Mouse (Mus musculus) limb, embryonic 14.5 days (tissue): ENCODE results near the gene Tulp3. TPM values are rescaled to one million over a fixed set of nuclear protein-coding genes. Genes with fewer than 3 reads are reported as not detected.

Experiments
- ATAC-seq: fragments of 200-750 bp; cut with Nextera tagmentation; 2 replicates; pipeline ENCODE4 v1.8.0; 2017; ENCODE audit warnings: low read depth, moderate number of reproducible peaks, moderate TSS enrichment; ENCODE audit not compliant: low FRiP score
- DNase-seq: peaks from one replicate; pipeline ENCODE4 v3.0.0-alpha.2; 2015; ENCODE audit warnings: low spot score
- H3K27ac ChIP-seq: fragments of 300-500 bp; sonication (generic); replicated peaks from 2 replicates; pipeline ENCODE4 v1.5.1; 2014; ENCODE audit warnings: low read depth, mild to moderate bottlenecking, low read length, moderate library complexity, mixed read lengths
- H3K27me3 ChIP-seq: fragments of 300-500 bp; sonication (generic); 2 replicates; pipeline ENCODE4 v1.6.1; 2014; ENCODE audit warnings: low read length, mixed read lengths; ENCODE audit not compliant: control insufficient read depth, insufficient read depth
- H3K36me3 ChIP-seq: fragments of 300-500 bp; sonication (generic); 2 replicates; pipeline ENCODE4 v1.6.1; 2014; ENCODE audit warnings: mild to moderate bottlenecking, low read length, moderate library complexity, mixed read lengths; ENCODE audit not compliant: control insufficient read depth, insufficient read depth
- H3K4me1 ChIP-seq: fragments of 300-500 bp; sonication (generic); 2 replicates; pipeline ENCODE4 v1.6.1; 2014; ENCODE audit warnings: antibody characterized with exemption, low read length, mixed read lengths; ENCODE audit not compliant: control insufficient read depth, insufficient read depth
- H3K4me2 ChIP-seq: fragments of 300-500 bp; sonication (generic); replicated peaks from 2 replicates; pipeline ENCODE4 v1.6.1; 2014; ENCODE audit warnings: low read depth, mild to moderate bottlenecking, low read length, moderate library complexity; ENCODE audit not compliant: severe bottlenecking
- H3K4me3 ChIP-seq: fragments of 300-500 bp; sonication (generic); replicated peaks from 2 replicates; pipeline ENCODE4 v1.5.1; 2014; ENCODE audit warnings: low read length
- H3K9ac ChIP-seq: fragments of 300-500 bp; sonication (generic); 2 replicates; pipeline ENCODE4 v1.6.1; 2014; ENCODE audit warnings: mild to moderate bottlenecking, low read depth, low read length, moderate library complexity; ENCODE audit not compliant: severe bottlenecking
- H3K9me3 ChIP-seq: fragments of 300-500 bp; sonication (generic); 2 replicates; pipeline ENCODE4 v1.6.1; 2016; ENCODE audit warnings: low read length; ENCODE audit not compliant: control insufficient read depth
- POLR2A ChIP-seq: fragments of 200-500 bp; IDR thresholded peaks from 2 replicates; pipeline ENCODE4 v1.8.0; 2012; ENCODE audit warnings: inconsistent platforms, mild to moderate bottlenecking, moderate library complexity, borderline replicate concordance; ENCODE audit not compliant: insufficient read depth, insufficient read length; ENCODE audit errors: extremely low read depth
- WGBS: fragments of 180-500 bp; shearing (Covaris S2); extraction: QIAGEN DNeasy Blood & Tissue Kit; methylation state at CpG from one replicate; pipeline ENCODE4 v1.1.7; 2014; 5-methylcytosine and 5-hydroxymethylcytosine counted together
- polyA plus RNA-seq, 2 experiments: library from polyadenylated mRNA; depleted of rRNA in 1 of 2; stranded (reverse) in 1 of 2; unstranded in 1 of 2; fragments of >200 nt; fragmentation: Nextera tagmentation in 1 of 2; extraction: Ambion mirVana in 1 of 2; gene quantifications; 2 replicates each; pipeline versions ENCODE4 v1.2.1 to v1.2.3; 2012 to 2014

Tulp3 gene
- polyA plus RNA-seq, 2 experiments: 20.3 to 49.0 TPM

DNA sequence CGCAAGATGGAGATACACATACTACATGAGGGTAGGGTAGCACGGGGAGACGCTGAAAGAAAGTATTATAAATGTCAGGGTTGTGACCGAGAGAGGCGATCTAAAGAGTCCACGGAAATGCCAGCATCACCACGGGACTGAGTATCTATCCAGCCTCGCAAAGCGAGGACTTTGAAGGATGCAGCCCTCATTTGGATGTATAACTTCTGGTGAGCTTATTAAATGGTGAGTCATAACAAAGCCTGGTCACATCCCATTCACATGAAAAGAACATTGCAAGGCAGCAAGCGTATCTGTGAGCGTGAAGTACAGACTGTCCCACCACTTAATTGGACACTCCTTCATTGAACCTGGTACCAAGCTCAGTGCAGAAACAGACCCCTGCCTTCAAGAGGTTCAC, 54.2 kb downstream of the Tulp3 start:
- ATAC-seq: no peak
- H3K4me3 ChIP-seq: 0 out of 2 replicates have a peak overlapping the region, but pooled peaks have one; percentile 69
- H3K27me3 ChIP-seq: peaks cover 20% of the 10 kb centered on the region
- H3K27ac ChIP-seq: no peak overlapping the region
- H3K36me3 ChIP-seq: no peaks in the 10 kb centered on the region
- no peak for DNase-seq
- no peak for TF ChIP-seq POLR2A
- peaks cover 18% of the 10 kb centered on the region for H3K4me1 ChIP-seq
- H3K9ac ChIP-seq: no peak overlapping the region
- peak overlapping the region; percentile 99; the same call in 1 of the 2 replicates for H3K4me2 ChIP-seq
- no peaks in the 10 kb centered on the region for H3K9me3 ChIP-seq
- WGBS: 42% methylated on average over 11 of the region's 11 CpGs

DNA sequence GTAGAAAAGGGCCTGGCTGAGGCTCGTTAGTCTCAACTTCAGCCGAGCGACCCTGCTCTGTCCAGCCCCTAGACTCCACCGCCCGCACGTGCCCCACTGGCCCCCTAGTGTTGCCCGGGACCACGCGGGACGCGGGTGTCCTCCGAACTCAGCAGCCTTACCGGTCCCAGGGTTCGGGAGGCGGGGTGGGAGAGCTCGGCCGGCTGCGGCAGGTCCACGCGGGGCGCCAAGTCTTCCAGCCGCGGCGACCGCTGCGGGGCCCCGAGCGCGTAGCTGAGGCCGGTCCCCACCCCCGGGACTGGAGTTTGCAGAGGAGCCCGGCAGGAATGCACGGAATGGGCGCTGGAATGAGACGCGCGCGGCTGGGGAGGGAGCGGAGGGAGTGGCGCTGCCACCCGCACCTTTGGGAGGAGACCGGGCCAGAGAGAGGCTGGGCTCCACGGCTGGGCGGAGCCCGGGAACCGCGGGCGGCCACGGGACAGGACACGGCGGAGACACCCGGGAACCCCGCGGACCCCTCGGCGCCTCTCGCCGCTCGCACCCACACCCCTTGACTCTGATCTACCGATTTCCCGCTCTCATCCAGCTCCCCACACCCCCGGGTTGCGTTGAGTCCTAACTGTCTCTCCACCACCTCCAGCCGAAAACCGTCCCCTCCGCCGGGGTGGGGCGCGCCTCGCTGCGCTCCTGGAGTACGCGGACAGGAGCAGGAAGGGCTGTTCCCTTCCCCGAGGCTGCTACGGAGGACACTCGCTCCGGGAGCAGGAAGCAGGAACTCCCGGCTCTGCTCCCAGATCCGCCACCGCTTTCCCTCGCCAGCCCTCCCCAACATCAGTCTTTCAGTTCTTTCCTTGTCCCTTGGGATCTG, 55.3 kb downstream of the Tulp3 start, which contains the start of gene Tead4:
Tead4 (minus strand) TSS at position 690 of the 868 bp plus-strand sequence.
- Histone ChIP-seq H3K9me3 (no peaks in the 10 kb centered on the region), H3K27ac (no peak within 1 kb of the TSS), H3K4me3 (peak within 1 kb of the TSS; percentile 69), H3K27me3 (peaks cover 20% of the 10 kb centered on the region), H3K36me3 (no peaks in the 10 kb centered on the region), H3K9ac (peak within 1 kb of the TSS; percentile 63), H3K4me1 (peaks cover 24% of the 10 kb centered on the region), H3K4me2 (peak within 1 kb of the TSS; percentile 99)
- ATAC-seq (peak; percentile 84), DNase-seq (peak; percentile 49)
- WGBS: under 1% methylated on average over 57 of the region's 81 CpGs
- no peak for TF ChIP-seq POLR2A

DNA sequence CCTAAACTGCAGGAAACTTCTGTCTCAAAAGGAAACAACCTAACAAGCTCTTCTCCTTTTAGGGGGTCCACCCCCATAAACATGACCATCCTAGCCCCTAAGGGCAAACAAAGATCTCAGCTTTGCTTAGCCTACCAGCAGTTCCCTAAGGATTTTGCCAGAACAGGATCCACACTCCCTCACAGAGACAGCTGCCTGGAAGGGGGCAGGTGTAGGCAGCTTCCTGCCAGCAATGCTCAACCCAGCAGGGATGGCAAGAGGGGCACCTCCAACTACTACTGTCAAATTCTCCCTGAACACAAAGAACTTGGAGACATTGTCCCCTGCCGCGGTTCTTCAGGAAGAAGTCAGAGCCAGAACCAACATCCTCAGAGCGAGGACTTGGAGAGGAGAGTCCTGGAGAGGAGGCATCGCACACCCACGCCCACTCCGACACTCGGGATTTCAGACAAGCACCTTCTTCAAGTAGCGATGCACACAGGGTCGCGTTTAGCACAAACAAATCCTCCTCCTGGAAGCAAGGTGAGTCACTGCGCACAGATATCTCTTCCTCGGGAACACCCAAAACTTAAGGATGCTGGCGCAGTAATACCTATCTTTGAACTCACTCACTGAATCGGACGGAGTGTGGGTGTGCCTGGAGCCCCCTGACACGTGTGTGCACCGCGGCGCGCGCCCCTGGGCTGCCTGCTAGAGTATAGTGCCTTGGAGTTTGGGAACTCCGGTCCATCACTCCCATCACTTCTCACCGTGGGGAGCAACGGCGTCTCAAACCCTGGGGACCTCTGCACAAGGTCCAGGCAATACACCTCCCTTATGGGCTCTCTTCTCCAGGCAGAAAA, 56.1 kb downstream of the Tulp3 start:
- Histone ChIP-seq H3K9ac (peak overlapping the region; percentile 63), H3K27ac (no peak overlapping the region), H3K9me3 (no peaks in the 10 kb centered on the region), H3K36me3 (no peaks in the 10 kb centered on the region), H3K4me2 (peak overlapping the region; percentile 99), H3K27me3 (peaks cover 20% of the 10 kb centered on the region), H3K4me1 (peaks cover 24% of the 10 kb centered on the region), H3K4me3 (peak overlapping the region; percentile 69)
- ATAC-seq (peak; percentile 34; the same call in 1 of the 2 replicates), DNase-seq (no peak)
- under 1% methylated on average over 25 of the region's 25 CpGs for WGBS
- TF ChIP-seq POLR2A: no peak

DNA sequence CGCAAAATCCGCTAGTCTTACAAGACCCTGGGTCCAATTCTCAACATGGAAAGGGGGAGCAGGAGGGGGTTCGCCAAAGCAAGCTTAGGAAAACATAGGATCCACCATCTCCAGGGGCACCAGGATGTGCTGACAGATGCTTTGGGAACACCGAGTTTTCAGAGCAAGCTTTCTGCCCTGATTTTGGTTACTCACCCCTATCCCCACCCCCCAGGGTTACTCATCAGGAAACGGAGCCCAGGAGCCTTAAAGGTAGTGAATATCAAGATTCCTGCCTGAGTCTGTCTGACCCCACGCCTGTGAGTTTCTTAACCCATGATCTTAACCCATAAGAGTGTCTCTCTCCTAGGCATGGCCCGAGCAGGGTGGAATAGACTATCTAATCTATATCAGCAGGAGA, 57.4 kb downstream of the Tulp3 start:
- 55% methylated on average over 7 of the region's 7 CpGs for WGBS
- DNase-seq: no peak
- no peak for ATAC-seq
- H3K27ac ChIP-seq: no peak overlapping the region
- no peaks in the 10 kb centered on the region for H3K36me3 ChIP-seq
- H3K27me3 ChIP-seq: peaks cover 20% of the 10 kb centered on the region
- H3K9ac ChIP-seq: no peak overlapping the region
- peaks cover 24% of the 10 kb centered on the region for H3K4me1 ChIP-seq
- H3K9me3 ChIP-seq: no peaks in the 10 kb centered on the region
- TF ChIP-seq POLR2A: no peak
- 0 out of 2 replicates have a peak overlapping the region, but pooled peaks have one; percentile 4 for H3K4me2 ChIP-seq
- H3K4me3 ChIP-seq: no peak overlapping the region
